Mouse (Mus musculus): ENCODE data around the gene Abhd2.

The Abhd2 gene

DNA sequence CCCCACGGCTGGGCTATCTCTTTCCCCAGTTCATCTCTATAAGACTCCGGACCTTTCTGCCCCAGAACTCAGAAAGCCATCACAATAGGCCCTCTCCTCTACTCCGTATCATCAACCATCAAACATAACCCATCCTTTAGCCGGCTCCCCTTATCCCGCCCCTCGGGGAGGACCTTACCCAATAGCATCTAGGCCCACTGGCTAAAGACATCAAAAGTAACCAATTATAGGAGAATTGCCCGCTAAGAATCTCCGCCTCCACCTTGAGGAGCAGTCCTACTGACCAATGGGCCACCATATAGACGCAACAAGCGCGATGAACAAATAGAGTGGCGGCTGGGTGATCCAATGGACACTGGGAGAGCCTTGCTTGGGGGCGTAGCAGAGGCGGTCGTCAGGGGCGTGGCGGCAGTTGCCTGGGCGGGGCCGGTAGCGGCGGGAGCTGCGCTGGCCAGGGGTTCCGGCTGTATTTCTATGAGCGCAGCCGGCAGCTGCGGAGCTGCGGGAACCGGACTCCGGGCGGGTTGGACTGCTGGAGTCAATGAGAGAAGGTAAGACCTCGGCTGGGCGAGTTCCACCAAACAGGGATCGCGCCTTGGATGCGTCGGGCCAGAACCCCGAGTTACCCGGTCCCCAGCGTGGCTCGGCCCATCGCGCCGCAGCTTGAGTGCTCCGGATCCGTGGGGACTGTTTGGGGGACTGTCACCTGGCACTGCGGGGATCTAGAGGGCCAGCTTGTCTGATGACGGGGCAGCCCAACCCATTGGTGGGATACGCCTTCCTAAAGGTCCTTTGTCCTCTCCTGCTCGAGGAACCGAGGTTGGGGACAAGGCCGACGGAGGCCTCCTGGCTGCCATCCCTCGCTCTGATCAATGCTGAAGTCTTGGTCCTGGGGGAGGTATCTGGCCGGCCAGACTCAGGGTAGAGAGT is at the start of gene Abhd2:
Abhd2 (plus strand) TSS at position 411 of the 930 bp plus-strand sequence.
- DNase-seq, result peak; percentile 100

GRCm38 (mm10) chr7:79225477-79225876 is 47.5 kb upstream of the Abhd2 start:
- no peak for DNase-seq

GRCm38 (mm10) chr7:79226172-79226571 is 46.8 kb upstream of the Abhd2 start:
- no peak for DNase-seq

DNA sequence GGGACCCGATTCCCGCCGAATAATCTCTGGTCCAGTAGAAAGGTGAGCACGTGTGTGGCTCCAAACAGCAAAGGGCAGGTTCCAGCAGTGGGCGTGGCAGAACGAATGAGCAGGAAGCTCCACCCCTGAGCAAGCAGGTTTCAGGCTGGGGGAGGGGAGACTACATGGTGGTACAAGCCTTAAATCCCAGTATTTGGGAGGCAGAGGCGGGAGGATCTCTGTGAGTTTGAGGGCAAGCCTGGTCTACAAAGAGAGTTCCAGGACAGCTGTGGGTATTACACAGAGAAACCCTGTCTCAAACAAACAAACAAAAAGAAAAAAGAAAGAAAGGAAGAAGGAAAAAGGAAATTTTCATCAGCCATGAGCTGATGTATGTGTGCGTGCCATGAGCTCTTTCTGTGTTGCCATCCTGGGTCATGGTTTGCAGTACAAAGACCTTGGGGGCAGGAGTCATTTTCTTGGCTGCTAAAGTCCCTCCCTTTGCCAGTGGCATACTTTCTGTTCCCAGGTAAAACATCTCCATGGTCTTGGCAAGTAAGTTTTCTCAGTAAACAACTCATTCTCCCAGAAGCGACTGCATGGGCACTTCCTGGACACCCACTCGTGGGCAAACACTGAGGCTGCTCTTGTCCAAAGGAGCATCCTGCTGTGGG is 46.0 kb upstream of the Abhd2 start:
- DNase-seq, result no peak

GRCm38 (mm10) chr7:79228471-79228870 is 44.5 kb upstream of the Abhd2 start:
- peak; percentile 95 for DNase-seq

DNA sequence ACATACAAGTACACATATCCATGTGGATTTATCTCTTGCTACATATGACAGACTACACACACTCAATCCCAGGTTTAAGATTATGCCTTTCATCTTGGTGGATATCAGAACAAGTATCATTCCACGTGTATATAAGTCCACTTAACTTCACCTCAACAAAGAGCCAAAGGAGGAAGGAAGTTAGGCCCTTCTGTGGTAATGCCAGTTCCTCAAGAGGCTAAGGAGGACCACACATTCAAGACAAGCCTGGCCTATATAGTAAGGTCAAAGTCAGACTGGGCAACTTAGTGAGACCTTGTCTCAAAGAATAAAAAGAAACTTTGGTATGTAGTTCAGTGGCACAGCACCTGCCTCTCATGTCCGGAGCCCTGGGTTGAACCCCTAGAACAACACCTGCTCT is 41.4 kb upstream of the Abhd2 start:
- no peak for DNase-seq

- DNase-seq, result no peak
Observed at GRCm38 (mm10) chr7:79232048-79232447, 41.0 kb upstream of the Abhd2 start.

DNA sequence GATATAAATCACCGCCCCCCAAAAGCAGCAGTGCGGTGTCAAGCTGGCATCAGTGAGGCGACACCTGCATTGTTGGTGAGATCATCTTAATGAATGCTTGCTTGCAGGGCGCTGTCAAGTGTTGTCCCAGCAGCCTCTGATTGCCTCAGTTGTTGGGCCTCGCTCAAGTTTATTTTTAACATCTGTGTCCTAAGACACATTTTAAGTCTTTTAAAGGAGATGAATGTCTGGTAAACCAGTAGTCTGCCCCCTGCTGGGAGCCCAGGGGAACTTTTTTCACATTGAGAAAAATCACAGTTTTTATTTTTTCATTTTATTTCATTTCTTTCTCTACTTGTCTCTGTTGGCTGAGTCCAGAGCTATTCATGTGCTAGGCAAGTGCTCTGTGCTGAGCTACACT is 34.3 kb upstream of the Abhd2 start:
- peak; percentile 65 for DNase-seq

DNA sequence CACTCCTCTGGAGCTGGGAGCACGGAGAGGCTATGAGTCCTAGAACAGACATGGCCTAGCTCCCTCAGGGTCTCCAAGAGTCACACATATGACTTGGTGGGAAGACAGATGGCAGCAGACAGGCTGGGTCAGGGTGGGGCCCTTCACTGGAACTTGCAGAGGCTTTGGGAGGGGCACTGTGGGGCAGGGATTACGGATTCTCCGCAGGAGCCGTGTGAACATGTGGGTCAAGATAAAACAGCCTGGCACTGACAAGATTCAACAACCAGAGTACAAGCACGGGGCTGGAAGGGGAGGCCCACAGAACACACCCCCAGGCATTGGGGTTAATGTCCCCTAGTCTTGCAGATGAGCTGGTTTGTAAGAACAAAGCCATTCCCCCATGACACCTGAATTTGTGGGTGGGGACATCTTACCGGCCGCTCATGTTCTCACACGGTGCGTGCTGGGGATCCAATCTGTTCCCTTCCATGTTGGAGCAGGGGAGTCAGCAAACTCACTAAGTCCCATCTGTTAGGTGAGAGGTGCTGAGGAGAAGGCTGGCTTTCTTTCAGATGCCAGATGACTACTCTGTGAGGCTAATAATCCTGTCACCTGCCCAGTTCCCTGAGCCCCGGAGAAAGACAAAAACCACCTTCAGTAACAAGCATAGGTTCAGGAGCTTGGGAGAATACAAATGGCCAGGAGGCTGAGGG is 30.9 kb upstream of the Abhd2 start:
- no peak for DNase-seq

- DNase-seq, result no peak
Observed at GRCm38 (mm10) chr7:79243236-79243635, 29.8 kb upstream of the Abhd2 start.

GRCm38 (mm10) chr7:79246039-79246670 is 26.8 kb upstream of the Abhd2 start:
- DNase-seq, result peak; percentile 80

GRCm38 (mm10) chr7:79247408-79247807 is 25.6 kb upstream of the Abhd2 start:
- DNase-seq, result no peak

GRCm38 (mm10) chr7:79247881-79248389 is 25.1 kb upstream of the Abhd2 start:
- no peak for DNase-seq

- DNase-seq, result no peak
Observed at GRCm38 (mm10) chr7:79249581-79249980, 23.4 kb upstream of the Abhd2 start.

GRCm38 (mm10) chr7:79254248-79254888 is 18.6 kb upstream of the Abhd2 start:
- no peak for DNase-seq

- DNase-seq, result no peak
Observed at GRCm38 (mm10) chr7:79255350-79255749, 17.6 kb upstream of the Abhd2 start.

DNA sequence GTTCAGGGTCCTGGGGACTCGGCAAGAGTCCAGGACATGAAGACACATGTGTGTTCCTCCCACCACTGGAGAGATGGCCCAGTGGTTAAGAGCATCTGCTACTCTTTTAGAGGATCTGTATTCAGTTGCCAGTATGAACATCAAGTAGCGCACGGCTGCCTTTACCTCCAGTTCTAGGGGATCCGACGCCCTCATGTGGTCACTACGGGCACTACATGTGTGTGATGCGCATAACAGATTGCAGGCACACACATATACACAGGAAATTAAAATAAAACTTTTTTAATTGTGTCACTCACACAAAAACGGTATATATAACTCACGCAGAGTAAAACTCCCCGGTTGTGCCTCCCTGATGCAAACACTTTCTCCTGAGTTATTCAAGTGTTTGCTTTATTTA is 17.2 kb upstream of the Abhd2 start:
- no peak for DNase-seq

DNA sequence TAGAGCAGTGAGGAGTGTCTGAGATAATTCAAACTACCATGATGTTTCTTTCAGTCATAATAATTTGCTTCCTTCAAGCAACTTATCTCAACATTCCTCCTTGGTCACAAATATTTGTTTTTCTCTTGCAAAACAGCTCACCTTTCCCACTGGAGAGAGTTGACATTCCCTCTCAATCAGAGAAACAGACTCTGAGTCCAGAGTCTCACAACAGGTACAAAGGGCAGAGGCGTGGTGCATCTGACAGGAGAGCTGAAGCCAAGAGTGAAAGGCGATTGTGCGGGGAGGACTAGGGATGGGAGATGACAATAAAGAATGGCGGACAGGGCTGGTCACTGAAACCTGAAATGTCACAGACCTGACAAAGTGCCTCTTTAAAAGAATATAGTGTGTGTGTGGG is 16.3 kb upstream of the Abhd2 start:
- DNase-seq, result no peak

DNA sequence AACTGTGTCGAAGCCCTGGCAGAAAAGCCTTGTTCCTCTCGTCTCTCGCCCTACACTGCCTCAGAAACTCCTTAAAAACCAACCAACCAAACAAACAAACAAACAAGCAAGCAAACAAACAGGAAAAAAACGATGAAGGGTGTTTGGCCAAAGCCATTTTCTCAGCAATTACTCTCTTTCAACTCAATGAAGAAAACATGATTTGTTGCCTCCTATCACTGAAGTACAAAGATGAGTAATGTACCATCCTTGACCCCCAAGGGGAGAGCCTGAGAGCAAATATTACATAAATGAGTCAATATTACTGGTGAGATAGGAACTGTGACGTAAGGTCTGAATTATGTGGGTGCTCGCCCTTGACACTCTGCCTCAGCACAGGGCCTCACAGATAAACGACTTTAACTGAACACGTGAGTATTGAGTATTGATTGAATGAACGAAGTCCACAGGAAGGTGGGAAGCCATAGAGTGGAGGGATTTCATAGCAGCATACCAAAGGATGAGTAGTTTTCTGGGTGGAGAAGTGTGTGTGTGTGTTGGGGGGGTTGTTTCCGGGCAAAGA is 13.9 kb upstream of the Abhd2 start:
- no peak for DNase-seq

DNA sequence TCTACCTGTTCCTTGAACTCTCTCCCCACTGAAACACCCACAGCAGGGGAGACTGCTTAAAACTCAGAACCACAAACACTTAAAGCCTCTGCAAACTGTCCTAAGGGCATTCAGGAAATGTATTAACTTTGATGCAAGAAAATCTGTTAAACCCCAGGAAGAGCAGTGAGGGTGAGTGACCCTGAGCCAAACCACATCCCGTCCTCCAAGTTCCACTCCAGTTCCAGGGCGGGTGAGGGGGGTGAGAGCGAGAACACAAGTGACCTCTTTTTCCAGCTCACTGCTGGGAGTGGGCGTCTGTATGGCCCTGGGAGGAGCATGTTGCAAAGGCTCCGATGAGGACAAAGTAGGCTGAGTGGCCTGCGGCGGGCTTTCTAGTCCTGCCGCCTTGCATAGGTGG is 10.5 kb upstream of the Abhd2 start:
- no peak for DNase-seq

- DNase-seq, result no peak
Observed at GRCm38 (mm10) chr7:79263776-79264175, 9.2 kb upstream of the Abhd2 start.

- DNase-seq, result no peak
Observed at GRCm38 (mm10) chr7:79266228-79266627, 6.8 kb upstream of the Abhd2 start.
